Mouse (Mus musculus) olfactory bulb, adult 2 months (tissue): ENCODE results near the gene Olfr332. TPM values are rescaled to one million over a fixed set of nuclear protein-coding genes. Genes with fewer than 3 reads are reported as not detected.

Source experiments
- H3K27ac ChIP-seq: fragments of 200-500 bp; 2 replicates; pipeline ENCODE4 v1.5.1; 2012; ENCODE audit warnings: low read depth, low read length; ENCODE audit not compliant: insufficient read depth
- H3K4me1 ChIP-seq: fragments of 200-500 bp; 2 replicates; pipeline ENCODE4 v1.6.1; 2012; ENCODE audit warnings: low read length; ENCODE audit not compliant: control insufficient read depth, insufficient read depth
- H3K4me3 ChIP-seq: fragments of 200-500 bp; 2 replicates; pipeline ENCODE4 v1.5.1; 2012; ENCODE audit warnings: mild to moderate bottlenecking, low read depth, low read length, moderate library complexity; ENCODE audit not compliant: insufficient read depth
- CTCF ChIP-seq: fragments of 200-500 bp; IDR thresholded peaks from 2 replicates; pipeline ENCODE4 v1.5.1; 2012; ENCODE audit warnings: low read depth, mild to moderate bottlenecking, low read length, moderate library complexity; ENCODE audit not compliant: insufficient read depth
- POLR2A ChIP-seq: fragments of 200-500 bp; IDR thresholded peaks from 2 replicates; pipeline ENCODE4 v1.6.1; 2012; ENCODE audit warnings: mild to moderate bottlenecking, low read depth, low read length, moderate library complexity; ENCODE audit not compliant: insufficient read depth
- WGBS: fragments of 180-500 bp; shearing (Covaris S2); methylation state at CpG from one replicate; pipeline ENCODE4 v1.1.7; 2018; 5-methylcytosine and 5-hydroxymethylcytosine counted together
- polyA plus RNA-seq: library from polyadenylated mRNA; stranded (reverse); fragments of >200 nt; gene quantifications from 2 replicates; pipeline ENCODE4 v1.2.4, GENCODE M21; 2012; ENCODE audit warnings: low replicate concordance; ENCODE audit not compliant: missing spikeins, insufficient read depth, insufficient read length

Gene Olfr332
- polyA plus RNA-seq, 1 experiment: not detected

- no peaks in the 10 kb centered on the region for H3K4me1 ChIP-seq
- 97% methylated on average over 9 of the region's 9 CpGs for WGBS
Measured at GRCm38 (mm10) chr11:58452759-58453158, 39.6 kb downstream of the Olfr332 start, which contains the start of gene Lypd9. Lypd9 (minus strand) TSS chr11:58452923.

More at GRCm38 (mm10) chr11:58452759-58453158, 39.6 kb downstream of the Olfr332 start, which contains the start of gene Lypd9:
- Histone ChIP-seq H3K4me3 (no peak within 1 kb of the TSS), H3K27ac (no peak within 1 kb of the TSS)
- TF ChIP-seq CTCF: no peak
- TF ChIP-seq POLR2A: no peak

Other genes starting within 250 kb of the Olfr332 start
- gene 4930438A08Rik, start 217.8 kb downstream of the Olfr332 start, polyA plus RNA-seq: not detected in 2 replicates
- not detected in 2 replicates for gene Zfp692, start 185.5 kb downstream of the Olfr332 start, polyA plus RNA-seq
- gene Zfp672, start 162.2 kb downstream of the Olfr332 start, polyA plus RNA-seq: not detected in 2 replicates
- gene Sh3bp5l, start 161.8 kb downstream of the Olfr332 start, polyA plus RNA-seq: not detected in 2 replicates
- not detected in 2 replicates for gene Lypd8, start 113.5 kb downstream of the Olfr332 start, polyA plus RNA-seq
- not detected in 2 replicates for gene 1810065E05Rik, start 71.4 kb downstream of the Olfr332 start, polyA plus RNA-seq
- not detected in 2 replicates for gene Gm12253, start 60.0 kb downstream of the Olfr332 start, polyA plus RNA-seq
- not detected in 2 replicates for gene Lypd9, start 39.6 kb downstream of the Olfr332 start, polyA plus RNA-seq
- not detected in 2 replicates for gene Olfr30, start 30.3 kb downstream of the Olfr332 start, polyA plus RNA-seq
- gene Olfr331, start 10.0 kb upstream of the Olfr332 start, polyA plus RNA-seq: not detected in 2 replicates
- not detected in 2 replicates for gene Olfr330, start 42.3 kb upstream of the Olfr332 start, polyA plus RNA-seq
- not detected in 2 replicates for gene Olfr329-ps, start 53.9 kb upstream of the Olfr332 start, polyA plus RNA-seq
- gene Olfr328, start 63.1 kb upstream of the Olfr332 start, polyA plus RNA-seq: not detected in 2 replicates
- not detected in 2 replicates for gene Olfr224, start 78.0 kb upstream of the Olfr332 start, polyA plus RNA-seq
- not detected in 2 replicates for gene Olfr325, start 85.2 kb upstream of the Olfr332 start, polyA plus RNA-seq
- gene Olfr324, start 102.6 kb upstream of the Olfr332 start, polyA plus RNA-seq: not detected in 2 replicates
- not detected in 2 replicates for gene 2210407C18Rik, start 123.5 kb upstream of the Olfr332 start, polyA plus RNA-seq
- not detected in 2 replicates for gene Olfr323, start 137.9 kb upstream of the Olfr332 start, polyA plus RNA-seq
- gene Trim58, start 147.9 kb upstream of the Olfr332 start, polyA plus RNA-seq: not detected in 2 replicates
- not detected in 2 replicates for gene Olfr322, start 166.2 kb upstream of the Olfr332 start, polyA plus RNA-seq
- gene Olfr320, start 188.5 kb upstream of the Olfr332 start, polyA plus RNA-seq: not detected in 2 replicates
- not detected in 2 replicates for gene Olfr319, start 206.6 kb upstream of the Olfr332 start, polyA plus RNA-seq
- not detected in 2 replicates for gene Olfr318, start 231.5 kb upstream of the Olfr332 start, polyA plus RNA-seq
- not detected in 2 replicates for gene Olfr317, start 246.7 kb upstream of the Olfr332 start, polyA plus RNA-seq